Mouse (Mus musculus) embryo, embryonic 9.5 days (tissue): ENCODE data around the gene Taar3.

Experiments
- DNase-seq: peaks from one replicate; pipeline ENCODE4 v3.0.0-alpha.2; 2017; ENCODE audit errors: extremely low spot score

The Taar3 gene

DNA sequence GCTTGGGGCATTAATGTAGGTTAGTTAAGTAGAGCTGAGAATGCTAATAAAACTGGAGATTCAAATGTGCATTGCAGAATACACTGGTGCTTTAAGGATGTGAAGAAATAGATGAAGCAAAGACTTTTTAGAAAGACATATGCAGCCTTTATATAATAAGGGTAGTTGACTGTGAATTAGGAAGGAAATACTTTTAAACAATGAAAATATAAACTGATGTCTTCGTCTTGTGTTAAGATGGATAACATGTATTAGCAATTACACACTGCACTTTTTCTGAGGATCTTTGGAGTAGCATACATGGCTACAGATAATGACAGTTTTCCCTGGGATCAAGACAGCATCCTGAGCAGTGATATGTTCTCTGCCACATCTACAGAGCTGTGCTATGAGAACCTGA lies 50.3 kb downstream of the Taar3 start, which contains the start of gene Taar7b:
Taar7b (plus strand) TSS at position 301 of the 400 bp plus-strand sequence.
- DNase-seq = no peak
